Mouse (Mus musculus) gastrocnemius, postnatal 14 days (tissue): Measurements from ENCODE around the gene Mcm3. TPM values are rescaled to one million over a fixed set of nuclear protein-coding genes. Genes with fewer than 3 reads are reported as not detected.

Experiments used
- total RNA-seq, 2 experiments: library from RNA; stranded (reverse); gene quantifications; 2 replicates each; pipeline ENCODE4 v1.2.3; 2021

Mcm3 gene
- total RNA-seq, 2 experiments from 2014 or later, result 5.4 to 8.7 TPM

Other genes starting within 250 kb of the Mcm3 start
- under 1 TPM; 0.09 to 0.12 TPM for gene Pkhd1, start 202.2 kb downstream of the Mcm3 start, total RNA-seq
- gene Il17a, start 89.4 kb downstream of the Mcm3 start, total RNA-seq, result not detected
- gene Il17f, start 29.7 kb downstream of the Mcm3 start, total RNA-seq, result not detected
- 1 to 10 TPM; 1.5 to 1.8 TPM for gene Paqr8, start 70.3 kb upstream of the Mcm3 start, total RNA-seq
- gene Efhc1, start 131.3 kb upstream of the Mcm3 start, total RNA-seq, result 1 to 10 TPM in 1 of 2 experiments, under 1 TPM in 1; 0.97 to 1.2 TPM